Mouse (Mus musculus) cerebellum, adult 9-11 months (tissue): ENCODE results near the gene Apoc4.

ENCODE experiments used
- DNase-seq: peaks from one replicate; pipeline ENCODE4 v3.0.0; 2022

Apoc4 gene

DNA sequence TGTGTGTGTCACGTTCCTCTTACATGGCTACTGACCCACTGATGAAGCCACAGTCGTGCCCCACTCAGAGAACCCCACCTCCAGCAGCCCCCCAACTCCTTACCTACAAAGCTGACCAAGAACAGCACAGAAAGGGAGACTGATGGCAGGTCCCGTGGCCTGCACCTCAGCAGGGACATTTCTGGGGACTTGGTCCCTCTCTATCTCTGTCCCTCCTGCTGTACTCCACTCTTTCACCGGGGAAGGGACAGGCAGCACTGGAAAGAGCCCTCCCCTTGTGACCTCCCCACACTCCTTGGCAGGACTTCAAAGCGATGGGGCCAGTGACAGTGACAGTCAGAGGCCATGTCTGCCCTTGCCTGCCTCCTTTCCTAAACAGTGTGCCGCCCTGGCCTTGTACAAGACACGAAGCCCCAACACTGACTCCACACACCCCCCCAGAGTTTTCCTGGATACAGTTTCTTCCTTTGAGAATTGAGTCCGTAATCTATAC is at the start of gene Apoc4, which contains the start of gene Gm44805:
TSS of gene Apoc4 (minus strand) at position 278 of the 493 bp plus-strand sequence.
TSS of gene Gm44805 (minus strand) at position 222 of the 493 bp plus-strand sequence.
- DNase-seq = no peak

DNA sequence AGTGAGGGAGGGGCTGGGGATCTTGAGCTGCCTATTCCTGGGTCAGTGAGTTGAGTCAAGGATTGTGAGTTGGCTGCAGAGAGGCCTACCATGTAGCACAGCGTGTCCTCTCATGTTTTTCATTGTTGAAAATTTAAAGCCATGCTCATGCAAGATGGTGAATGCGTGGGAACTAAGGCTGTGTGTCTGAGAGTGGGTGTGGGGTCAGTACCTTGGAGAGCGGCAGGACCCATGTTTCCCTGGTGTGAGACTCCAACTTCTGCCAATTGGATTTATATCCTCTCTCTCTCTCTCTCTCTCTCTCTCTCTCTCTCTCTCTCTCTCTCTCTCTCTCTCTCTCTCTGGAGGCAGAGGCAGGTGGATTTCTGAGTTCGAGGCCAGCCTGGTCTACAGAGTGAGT is 45.3 kb upstream of the Apoc4 start:
- no peak for DNase-seq

DNA sequence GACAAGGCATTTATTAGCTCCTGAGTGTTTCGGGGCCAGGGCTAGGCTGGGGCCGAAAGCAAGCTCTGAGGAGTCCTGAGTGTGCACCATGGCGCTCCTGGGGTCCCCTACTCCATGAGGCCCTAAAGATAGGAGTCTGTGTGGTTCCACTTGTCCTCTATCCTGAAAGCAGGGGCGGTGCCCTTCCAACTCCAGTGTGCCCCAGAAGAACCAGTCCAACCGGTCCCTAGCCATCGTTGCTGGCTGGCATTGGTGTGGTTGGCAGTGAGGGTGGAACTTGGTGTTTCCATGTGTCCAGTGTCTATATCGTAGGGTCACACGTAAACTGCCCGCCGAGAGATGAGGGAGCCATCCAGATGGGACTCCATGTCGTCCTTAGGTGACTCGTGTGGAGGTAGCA is 42.9 kb upstream of the Apoc4 start:
- DNase-seq = no peak

DNA sequence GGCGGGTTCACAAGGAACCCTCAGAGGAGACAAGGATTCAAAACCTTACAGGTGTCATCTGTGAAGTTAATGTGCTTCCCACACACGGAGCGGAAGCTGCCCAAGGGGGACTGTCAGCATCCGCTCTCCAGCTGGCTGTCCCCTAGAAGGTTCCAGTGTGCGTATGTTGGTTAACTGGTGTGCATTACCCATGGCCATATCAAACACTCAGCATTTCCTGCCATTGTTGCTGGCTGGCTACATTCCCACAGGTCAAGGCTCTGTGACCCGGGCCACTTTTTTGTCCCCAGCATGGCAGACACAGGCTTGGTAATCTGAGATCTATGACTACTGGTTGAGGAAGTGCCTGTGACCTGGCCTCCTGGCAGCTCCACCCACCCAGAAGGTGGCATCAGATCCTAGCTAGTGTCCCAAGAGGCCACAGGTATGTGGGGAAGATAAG is 41.5 kb upstream of the Apoc4 start:
- DNase-seq = no peak

DNA sequence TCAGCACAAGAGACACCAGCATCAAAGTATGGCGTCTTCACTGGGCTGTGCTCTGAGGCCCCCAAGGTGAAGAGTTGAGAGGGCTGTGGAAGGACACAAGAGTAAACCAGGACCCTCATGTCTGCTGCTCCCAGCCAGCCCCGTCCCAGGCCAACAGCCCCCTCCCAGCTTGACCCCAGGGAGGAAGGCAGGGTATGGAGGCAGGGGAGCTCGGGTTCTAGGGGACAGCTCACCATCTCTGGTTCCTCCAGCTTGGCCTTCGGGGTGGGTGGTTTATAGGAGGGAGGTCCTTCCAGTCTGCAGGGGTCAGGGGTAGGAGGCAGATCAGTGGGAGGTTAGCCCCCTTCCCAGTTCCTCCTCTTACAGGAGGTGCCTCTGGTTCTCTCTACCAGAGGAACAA is 37.9 kb upstream of the Apoc4 start:
- peak; percentile 44 for DNase-seq

DNA sequence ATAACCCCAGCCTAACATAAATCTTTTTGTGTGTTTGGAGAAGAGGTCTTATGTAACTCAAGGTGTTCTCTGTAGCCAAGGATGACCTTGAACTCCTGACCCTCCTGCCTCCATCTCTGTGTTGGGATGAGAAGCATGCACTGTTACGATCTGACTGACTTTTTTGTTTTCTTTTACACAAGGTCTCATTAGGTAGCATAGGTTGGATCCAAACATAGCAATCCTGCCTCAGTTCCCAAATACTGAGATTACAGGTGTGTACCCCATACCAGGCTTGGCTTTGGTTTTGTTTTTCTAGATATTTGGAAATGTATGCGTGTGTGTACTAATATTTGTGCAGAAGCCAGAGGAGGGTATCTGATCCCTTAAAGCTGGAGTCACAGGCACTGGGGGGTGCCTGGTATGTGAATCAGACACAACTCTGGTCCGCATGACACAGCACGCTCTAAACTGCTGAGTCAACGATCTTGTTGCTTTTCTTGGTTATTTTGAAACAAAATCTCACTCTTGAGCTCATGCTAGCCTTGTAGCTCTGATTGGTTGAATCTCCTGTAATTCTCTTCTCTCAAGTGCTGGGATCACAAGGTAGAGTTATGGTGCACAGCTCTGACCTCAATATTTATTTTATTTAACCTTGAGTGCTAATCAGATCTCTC is 37.1 kb upstream of the Apoc4 start:
- peak; percentile 29 for DNase-seq

DNA sequence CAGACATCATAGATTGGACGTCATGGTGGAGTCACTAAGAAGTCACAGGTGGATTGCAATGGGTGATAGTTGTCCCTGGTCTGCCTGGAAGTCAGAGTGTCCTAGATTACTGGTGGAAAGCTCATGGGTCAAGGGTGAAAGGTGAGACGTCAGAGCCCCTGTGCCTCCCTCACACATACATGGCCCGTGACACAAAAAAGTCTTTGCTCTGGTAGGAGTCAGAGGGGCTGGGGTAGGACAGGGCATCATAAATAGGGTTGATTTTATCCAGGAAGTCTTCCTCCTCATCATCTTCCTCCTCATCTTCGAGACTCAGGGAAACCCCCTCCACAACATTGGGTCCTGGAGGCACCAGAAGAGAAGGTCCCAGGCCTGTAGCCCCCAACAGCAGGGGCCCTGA is 36.1 kb upstream of the Apoc4 start:
- peak; percentile 65 for DNase-seq

DNA sequence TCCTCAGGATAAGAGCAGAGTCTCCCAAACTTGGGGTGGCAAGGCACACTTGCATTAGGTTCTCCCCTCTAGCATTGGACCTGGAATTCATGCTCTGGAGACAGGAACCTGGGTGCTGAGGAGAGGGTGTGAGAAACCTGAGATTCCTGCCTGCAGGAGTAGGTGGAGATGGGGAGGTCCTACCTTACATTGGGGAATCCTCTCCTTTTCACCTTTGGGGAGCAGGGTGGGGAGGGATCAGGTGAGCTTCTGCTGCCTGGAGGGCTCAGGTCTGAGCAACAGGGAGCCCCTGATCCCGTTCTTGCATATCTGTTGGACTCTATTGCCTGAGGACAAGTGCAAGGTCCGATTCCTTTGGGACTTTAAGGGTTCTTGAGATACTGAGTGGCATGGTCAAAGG is 35.5 kb upstream of the Apoc4 start:
- DNase-seq = peak; percentile 73

DNA sequence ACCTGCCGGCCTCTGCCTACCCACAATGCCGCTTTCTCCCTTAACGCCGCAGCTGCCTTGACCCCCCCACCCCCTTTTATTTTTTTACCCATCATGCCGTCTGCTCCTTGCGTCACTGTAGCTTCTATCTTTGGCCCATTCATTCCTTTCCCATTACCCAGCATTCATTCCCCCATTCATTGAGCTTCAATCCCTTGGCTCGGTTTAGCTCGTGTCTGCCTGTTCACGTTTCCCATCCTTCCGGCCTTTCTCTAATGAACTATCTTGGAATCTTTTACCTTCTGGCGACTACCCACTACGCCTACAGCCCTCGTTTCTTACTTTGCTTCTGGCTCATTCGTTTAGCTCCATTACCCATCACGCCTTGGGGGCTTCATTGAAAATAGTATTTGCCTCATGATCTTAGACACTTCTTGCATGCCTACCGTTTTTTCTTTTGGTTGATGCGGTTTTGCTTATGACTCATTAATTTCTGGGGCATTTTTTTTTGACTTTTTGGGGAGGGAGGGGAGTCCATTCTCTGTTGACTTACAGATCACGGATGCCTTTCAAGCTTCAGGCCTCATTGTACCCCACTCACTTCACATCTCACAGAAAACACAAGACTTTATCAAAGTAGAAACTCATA is 34.9 kb upstream of the Apoc4 start:
- no peak for DNase-seq

DNA sequence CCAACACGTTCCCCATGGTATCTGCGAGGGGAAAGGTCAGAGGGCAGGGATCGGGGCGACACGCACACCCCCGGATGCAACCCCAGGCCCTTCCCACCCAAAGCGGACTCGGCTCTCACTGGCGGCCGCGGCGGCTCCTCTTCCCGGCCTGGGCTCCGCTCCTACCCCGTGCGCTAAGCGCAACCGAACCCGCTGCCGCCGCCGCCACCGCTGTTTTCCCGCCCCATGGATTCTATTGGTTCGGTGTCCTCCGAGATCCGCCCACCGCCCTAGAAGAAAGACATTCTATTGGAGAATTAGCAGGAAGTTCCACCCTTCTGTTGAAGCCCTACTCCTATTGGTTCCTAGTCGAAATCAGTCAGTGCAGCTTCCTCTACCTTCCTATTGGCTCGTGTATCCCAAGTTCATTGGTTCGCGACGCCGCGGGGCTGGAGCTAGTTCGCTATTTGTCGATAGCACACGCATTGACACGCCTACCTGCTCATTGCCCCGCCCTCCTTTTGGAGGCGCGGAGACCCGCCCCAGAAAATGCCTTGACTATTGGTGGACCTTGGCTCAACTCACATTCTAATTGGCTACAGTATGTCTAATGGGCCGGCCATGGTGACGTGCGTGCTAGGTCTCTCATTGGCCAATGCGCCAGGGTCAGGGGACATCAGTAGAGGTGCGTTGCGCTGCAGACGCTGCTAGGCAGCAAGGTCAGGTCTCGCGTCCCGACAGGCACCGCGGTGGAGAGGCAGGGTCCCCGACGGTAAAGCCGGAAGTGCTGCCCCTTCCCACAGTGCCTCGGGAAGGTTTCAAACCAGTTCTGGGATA is 34.2 kb upstream of the Apoc4 start, which contains the start of gene Tomm40:
TSS of gene Tomm40 (minus strand) at position 200 of the 816 bp plus-strand sequence.
- peak; percentile 100 for DNase-seq

DNA sequence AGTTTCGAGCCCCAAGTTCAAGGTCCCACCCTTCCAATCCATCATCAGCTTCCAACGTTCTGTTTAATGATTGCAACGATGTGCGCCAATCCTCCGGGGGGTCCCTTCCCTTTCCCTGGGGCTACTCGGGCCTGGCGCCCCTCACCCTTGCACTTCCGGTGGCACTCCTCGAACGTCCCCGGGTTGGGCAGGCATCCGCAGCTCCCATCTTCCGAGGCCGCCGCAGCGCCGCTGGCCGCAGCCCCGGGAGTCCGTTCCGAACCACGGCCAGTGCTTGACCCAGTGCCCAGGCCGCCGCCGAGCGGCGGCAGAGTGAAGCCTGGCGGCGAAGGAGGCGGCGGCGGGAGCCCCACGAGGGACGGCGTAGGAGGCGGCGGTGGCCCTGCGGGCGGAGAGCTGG is 33.6 kb upstream of the Apoc4 start:
- no peak for DNase-seq

DNA sequence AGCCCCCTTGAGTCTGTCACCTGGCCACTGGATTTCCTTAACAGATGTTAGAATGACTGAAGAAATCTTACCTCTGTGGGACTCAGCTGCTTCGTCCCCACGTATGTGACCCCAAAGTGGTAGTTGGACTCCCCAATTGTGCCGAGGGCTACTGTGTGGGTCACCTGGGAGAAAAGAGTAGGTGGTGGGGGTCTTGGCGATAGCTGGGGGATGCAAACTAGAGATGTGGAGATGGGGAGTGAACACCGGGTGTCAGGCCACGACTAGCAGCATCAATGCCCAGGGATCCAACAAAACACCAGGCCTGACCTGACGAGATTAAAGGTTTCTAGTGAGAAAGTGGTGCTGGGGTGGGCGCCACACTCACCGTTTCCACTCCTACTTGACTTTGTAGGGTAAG is 32.3 kb upstream of the Apoc4 start:
- no peak for DNase-seq

DNA sequence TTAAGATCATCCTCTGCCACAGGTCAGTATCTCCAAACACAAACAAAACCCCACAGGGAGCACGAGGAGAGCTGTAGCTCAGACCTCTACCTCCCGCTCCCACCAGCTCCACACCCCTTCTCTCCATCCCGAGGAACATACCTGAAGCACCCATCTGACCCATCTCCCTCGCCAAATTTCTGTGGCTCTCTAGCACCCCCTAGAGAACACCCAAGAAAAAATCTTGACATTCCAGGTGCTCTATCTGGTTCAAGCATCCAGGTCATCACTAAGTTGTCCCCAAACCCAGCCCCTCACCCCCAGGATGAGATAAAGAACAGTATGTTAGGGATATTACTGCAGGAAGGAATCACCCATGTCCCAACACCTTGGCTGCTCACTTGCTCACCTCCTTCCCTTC is 31.9 kb upstream of the Apoc4 start:
- DNase-seq = peak; percentile 62

DNA sequence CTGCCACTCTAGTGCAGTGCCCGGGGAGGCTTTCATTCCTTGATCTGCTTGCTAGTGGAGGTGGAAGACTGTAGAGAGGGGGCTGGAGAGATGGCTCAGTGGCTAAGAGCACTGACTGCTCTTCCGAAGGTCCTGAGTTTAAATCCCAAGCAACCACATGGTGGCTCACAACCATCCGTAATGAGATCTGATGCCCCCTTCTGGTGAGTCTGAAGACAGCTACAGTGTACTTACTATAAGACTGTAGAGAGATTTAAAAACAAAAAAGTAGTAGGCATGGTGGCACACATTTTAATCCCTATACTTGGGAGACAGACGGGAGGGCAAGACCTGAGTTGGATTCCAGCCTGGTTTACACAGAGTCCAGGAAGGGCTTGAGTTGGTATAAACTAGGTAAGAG is 31.1 kb upstream of the Apoc4 start:
- DNase-seq = peak; percentile 37

DNA sequence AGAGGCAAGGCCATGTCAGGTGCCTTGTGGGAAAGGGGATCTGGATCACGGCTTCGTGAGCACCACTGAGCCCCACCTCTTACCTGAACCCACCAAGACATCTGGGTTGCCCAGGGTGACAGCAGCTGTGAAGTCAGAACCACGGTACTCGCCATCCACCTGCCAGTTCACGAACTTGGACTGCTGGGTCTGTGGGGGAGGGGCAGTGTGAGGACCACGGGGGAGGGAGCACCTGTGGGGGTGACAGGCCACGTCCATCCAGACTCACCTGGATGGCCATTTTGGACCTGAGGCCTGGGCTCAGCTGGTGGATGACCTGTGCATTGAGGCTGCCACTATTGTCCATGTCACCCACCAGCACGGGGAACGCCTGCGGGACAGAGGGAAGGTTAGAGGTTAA is 29.4 kb upstream of the Apoc4 start:
- peak; percentile 37 for DNase-seq

DNA sequence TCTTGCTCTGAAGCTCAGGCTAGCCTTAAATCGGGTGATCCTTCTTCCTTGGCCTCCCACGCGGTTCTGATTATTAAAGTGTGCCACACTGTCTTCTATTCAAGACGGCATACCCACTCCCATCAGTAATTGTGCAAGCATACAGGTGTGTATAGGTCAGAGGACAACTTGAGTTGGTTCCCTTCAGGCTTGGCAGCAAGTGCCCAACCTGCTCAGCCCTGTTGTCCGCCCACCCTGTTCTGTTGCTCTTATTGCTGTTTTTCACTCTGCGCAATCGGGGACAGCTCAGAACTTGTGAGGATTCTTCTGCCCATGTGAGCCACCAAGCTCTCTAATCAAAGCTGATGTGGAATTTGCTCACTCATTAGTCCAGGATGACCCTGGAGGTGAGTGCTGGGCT is 24.0 kb upstream of the Apoc4 start:
- DNase-seq = no peak

DNA sequence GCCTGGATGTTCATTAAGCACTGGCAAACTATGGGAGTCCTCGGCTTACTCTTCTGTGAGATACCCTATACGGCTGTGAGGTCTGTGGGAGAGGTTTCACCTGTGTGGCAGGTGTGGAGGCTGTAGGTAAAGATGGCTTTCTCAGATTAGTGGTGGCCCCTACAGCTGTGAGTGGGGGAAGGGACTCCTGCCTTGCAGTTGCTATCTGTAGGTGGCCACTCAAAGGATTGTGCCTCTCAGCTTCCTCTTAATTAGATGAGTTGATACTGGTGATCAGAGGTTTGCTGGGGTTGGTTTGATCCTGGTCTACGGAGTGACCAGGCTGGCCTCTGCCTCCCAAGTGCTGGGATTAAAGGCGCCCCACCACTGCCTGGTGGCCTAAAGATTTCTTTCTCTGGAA is 23.2 kb upstream of the Apoc4 start:
- DNase-seq = no peak

DNA sequence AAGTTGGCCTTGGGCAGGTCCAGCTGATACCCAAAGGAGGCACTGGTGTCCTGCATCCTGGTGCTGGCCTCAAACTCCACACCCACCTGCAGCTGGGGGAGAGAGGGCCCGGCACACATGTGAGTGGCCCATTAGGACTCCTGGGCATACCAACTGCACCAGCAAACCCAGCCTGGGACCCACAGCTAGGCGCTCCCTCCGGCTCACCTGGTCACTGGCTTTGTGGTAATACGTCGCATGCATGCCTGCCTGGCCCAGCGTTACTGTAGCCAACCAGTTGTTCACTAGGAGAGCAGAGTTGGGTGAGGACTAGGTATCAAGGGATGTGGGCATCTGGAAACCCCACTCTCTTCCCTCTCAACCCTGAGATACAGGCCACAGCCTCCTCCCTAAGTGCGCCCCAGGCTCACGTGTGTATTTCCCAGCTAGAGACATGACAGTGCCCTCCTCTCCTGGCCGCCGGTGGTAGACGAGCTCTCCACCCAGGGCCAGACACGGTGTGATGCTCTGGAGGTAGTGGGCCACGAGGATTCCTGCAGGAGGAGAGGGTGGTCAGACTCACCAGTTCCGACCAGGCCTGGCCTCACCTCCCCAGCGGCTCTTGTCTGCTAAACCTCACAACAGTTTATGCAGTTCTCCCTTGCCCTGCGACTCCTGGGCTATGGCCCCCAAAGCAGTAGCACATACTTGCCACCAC is 21.7 kb upstream of the Apoc4 start:
- DNase-seq = no peak

DNA sequence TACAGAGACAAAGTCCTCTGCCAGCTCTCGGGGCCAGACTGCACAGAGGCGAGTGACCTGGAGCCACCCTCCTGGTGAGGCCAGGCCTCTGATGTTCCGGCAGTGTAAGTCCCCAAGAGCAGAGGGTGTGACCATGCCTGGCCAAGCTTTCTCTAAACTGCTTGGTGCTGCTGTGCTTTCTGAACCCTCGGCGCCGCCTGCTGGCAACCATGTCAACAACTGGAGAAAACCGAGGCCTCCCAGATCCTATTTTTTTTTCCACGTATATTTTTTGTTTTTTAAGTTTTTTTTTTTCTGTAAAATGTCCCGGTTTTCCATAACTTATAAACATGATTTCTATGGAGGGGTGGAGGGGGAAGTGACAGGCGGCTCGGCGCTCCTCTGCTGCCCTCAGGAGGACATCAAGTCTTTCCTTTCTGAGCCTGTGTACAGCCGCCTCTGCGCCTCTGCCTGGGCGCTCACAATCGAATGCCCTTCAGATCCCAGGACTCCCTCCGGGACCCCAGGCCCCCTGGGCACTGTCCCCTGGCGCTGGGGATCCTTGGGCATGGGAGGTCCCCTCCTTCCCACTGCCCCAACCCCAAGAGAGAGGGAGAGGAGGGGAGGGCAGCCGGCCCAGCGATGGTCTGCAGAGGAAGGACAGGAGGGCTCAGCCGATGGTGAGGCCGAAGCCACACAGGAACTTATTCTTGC is 19.9 kb upstream of the Apoc4 start:
- DNase-seq = peak; percentile 37

DNA sequence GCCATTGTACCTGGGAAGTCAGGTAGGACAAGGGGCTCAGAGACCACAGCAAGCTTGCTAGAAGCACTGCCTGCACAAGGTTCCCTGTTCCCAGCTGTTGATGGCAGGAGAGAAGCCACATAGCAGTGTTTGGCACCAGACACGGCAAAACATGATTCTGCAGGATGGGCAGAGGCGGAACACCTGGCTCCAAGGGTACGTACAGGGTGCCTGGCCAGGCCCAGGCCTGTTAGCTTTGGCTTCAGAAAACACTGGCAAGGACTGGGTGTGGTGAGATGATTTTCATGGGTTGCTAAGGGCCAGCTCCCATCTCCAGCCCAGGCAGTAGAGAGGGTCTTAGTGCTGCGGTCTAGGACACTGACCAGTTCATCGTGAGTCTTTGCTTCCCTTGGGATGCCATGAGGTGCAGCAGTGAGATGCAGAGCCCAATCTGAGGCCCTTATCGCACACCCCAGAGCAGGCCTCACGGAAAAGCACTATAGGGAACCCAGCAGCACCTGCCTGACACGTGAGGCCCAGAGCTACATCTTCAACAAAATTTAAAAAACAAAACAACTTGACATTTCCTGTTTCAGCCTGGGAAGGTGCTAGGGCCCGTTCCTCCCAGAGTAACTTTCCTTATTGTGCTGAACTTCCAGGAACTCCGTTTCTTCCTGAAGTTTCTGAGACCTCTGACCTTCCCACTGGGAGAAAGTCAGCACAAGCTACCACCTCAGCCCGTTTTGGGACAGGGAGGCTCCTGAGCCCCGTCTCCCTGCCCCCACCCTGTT is 19.2 kb upstream of the Apoc4 start:
- no peak for DNase-seq

DNA sequence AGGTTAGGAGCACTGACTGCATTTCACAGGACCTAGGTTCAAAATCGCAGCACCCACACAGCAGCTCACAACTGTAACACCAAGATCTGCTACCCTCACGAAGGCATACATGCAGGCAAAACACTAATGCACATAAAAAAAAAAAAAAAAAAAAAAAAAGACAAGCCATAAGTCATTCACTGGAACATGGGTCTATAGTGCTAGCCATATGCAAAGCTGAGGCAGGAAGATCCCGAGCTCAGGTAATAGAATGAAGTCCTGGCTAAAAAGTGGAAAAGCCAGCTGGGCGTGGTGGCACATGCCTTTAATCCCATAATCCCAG is 18.5 kb upstream of the Apoc4 start:
- no peak for DNase-seq
